Mouse (Mus musculus): ENCODE measurements at regions not wholly inside any gene's neighbourhood (a gene's known extent, or its start where the extent isn't known, plus 50 kb on each side); places are given as distances from the start of the nearest gene placed in this dataset.

GRCm38 (mm10) chr8:89207891-89208290 lies 163.9 kb upstream of the Sall1 start:
- DNase-seq (ENCODE audit: low read depth, low spot score), result no peak

GRCm38 (mm10) chr8:89202484-89203096 lies 158.6 kb upstream of the Sall1 start:
- DNase-seq (ENCODE audit: low read depth, low spot score), result no peak

- no peak for DNase-seq (ENCODE audit: low read depth, low spot score)
Observed at GRCm38 (mm10) chr8:89200301-89200700, 156.3 kb upstream of the Sall1 start.

GRCm38 (mm10) chr8:89185314-89185713 lies 141.4 kb upstream of the Sall1 start:
- no peak for DNase-seq (ENCODE audit: low read depth, low spot score)

- no peak for DNase-seq (ENCODE audit: low read depth, low spot score)
Observed at GRCm38 (mm10) chr8:89175631-89176030, 131.7 kb upstream of the Sall1 start.

- DNase-seq (ENCODE audit: low read depth, low spot score), result no peak
Observed at GRCm38 (mm10) chr8:89171561-89171960, 127.6 kb upstream of the Sall1 start.

GRCm38 (mm10) chr8:89169484-89169883 lies 125.5 kb upstream of the Sall1 start:
- DNase-seq (ENCODE audit: low read depth, low spot score), result no peak

- no peak for DNase-seq (ENCODE audit: low read depth, low spot score)
Observed at GRCm38 (mm10) chr8:89167026-89167425, 123.1 kb upstream of the Sall1 start.

GRCm38 (mm10) chr8:89156909-89157308 lies 112.9 kb upstream of the Sall1 start:
- DNase-seq (ENCODE audit: low read depth, low spot score), result no peak

- no peak for DNase-seq (ENCODE audit: low read depth, low spot score)
Observed at GRCm38 (mm10) chr8:89153605-89154004, 109.6 kb upstream of the Sall1 start.

- peak; percentile 22 for DNase-seq (ENCODE audit: low read depth, low spot score)
Observed at GRCm38 (mm10) chr8:89152867-89153595, 109.1 kb upstream of the Sall1 start.

GRCm38 (mm10) chr8:89152331-89152730 lies 108.4 kb upstream of the Sall1 start:
- no peak for DNase-seq (ENCODE audit: low read depth, low spot score)

GRCm38 (mm10) chr8:89150952-89151351 lies 107.0 kb upstream of the Sall1 start:
- no peak for DNase-seq (ENCODE audit: low read depth, low spot score)

- DNase-seq (ENCODE audit: low read depth, low spot score), result no peak
Observed at GRCm38 (mm10) chr8:89141529-89142235, 97.7 kb upstream of the Sall1 start.

GRCm38 (mm10) chr8:89139876-89140275 lies 95.9 kb upstream of the Sall1 start:
- DNase-seq (ENCODE audit: low read depth, low spot score), result no peak

- DNase-seq (ENCODE audit: low read depth, low spot score), result no peak
Observed at GRCm38 (mm10) chr8:89138416-89139125, 94.6 kb upstream of the Sall1 start.

GRCm38 (mm10) chr8:89134581-89135484 lies 90.9 kb upstream of the Sall1 start:
- DNase-seq (ENCODE audit: low read depth, low spot score), result no peak

GRCm38 (mm10) chr8:89134058-89134457 lies 90.1 kb upstream of the Sall1 start:
- DNase-seq (ENCODE audit: low read depth, low spot score), result no peak

- no peak for DNase-seq (ENCODE audit: low read depth, low spot score)
Observed at GRCm38 (mm10) chr8:89121051-89121450, 77.1 kb upstream of the Sall1 start.

- DNase-seq (ENCODE audit: low read depth, low spot score), result peak; percentile 14
Observed at GRCm38 (mm10) chr8:89107895-89108660, 64.1 kb upstream of the Sall1 start.
